Mouse (Mus musculus): ENCODE data around the gene Oxct2a. TPM values are rescaled to one million over a fixed set of nuclear protein-coding genes. Genes with fewer than 3 reads are reported as not detected.

Oxct2a gene
- polyA plus RNA-seq, 1 experiment from 2014 or later, result not detected

Other genes starting within 250 kb of the Oxct2a start
- 0.16 and 0.41 TPM in 2 replicates for gene Bmp8b, start 218.5 kb downstream of the Oxct2a start, polyA plus RNA-seq (2014; fragmentation: Nextera tagmentation; extraction: Ambion mirVana)
- gene Oxct2b, start 207.4 kb downstream of the Oxct2a start, polyA plus RNA-seq (2014; fragmentation: Nextera tagmentation; extraction: Ambion mirVana), result 0.45 TPM in 1 of 2 replicates, not detected in the other
- 110 and 138 TPM in 2 replicates for gene Ppie, start 183.7 kb downstream of the Oxct2a start, polyA plus RNA-seq (2014; fragmentation: Nextera tagmentation; extraction: Ambion mirVana)
- gene Hpcal4, start 140.4 kb downstream of the Oxct2a start, polyA plus RNA-seq (2014; fragmentation: Nextera tagmentation; extraction: Ambion mirVana), result 0.83 and 1.0 TPM in 2 replicates
- 0.16 TPM in 1 of 2 replicates, not detected in the other for gene Nt5c1a, start 122.1 kb downstream of the Oxct2a start, polyA plus RNA-seq (2014; fragmentation: Nextera tagmentation; extraction: Ambion mirVana)
- 25.1 and 50.2 TPM in 2 replicates for gene Heyl, start 90.1 kb downstream of the Oxct2a start, polyA plus RNA-seq (2014; fragmentation: Nextera tagmentation; extraction: Ambion mirVana)
- gene Pabpc4, start 61.3 kb downstream of the Oxct2a start, polyA plus RNA-seq (2014; fragmentation: Nextera tagmentation; extraction: Ambion mirVana), result 63.9 and 82.6 TPM in 2 replicates
- gene Bmp8a, start 19.6 kb upstream of the Oxct2a start, polyA plus RNA-seq (2014; fragmentation: Nextera tagmentation; extraction: Ambion mirVana), result 0.20 TPM in 1 of 2 replicates, not detected in the other